Mouse (Mus musculus): ENCODE measurements around the gene Clasp2. TPM values are rescaled to one million over a fixed set of nuclear protein-coding genes. Genes with fewer than 3 reads are reported as not detected.
"Not testable (repeated sequence)": the region's sequence is repeated elsewhere in the genome, so short reads cannot be mapped to it uniquely, and the experiment has no call there.

Gene Clasp2
- total RNA-seq (2021), result 100 to 1,000 TPM; 147 to 243 TPM
- long read RNA-seq, experiment 1, partial matches to known transcripts, result 7 of 16 reads
- long read RNA-seq, experiment 1, other reads (novel, unspliced or antisense), result 7 of 16 reads
- long read RNA-seq, experiment 2, partial matches to known transcripts, result 15 of 20 reads
- long read RNA-seq, experiment 2, other reads (novel, unspliced or antisense), result 5 of 20 reads

DNA sequence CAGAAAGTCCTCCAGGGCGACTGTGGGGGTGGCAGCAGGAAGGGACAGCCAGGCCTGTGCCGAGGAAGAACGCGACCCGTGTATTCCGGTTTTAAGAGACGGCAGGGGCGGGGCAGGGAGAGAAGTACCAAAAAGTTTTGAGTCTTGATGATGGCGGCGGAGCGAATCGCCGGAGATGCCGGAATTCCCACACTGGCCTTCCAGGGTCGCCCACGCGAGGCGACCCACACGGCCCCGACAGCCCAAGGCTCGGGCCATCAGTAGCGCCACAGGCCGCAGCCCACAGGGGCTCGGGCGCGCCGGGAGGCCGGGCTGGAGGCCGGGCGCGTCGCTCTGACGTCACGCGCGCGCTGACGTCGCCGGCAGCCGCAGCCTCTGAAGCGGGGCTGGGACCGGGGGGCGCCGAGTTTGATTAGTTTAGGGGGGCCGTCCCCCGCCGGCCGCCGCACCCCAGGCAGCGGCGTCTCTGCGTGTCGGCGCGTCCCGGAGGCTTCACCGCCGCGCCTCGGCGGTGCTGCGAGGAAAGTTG lies at the start of gene Clasp2:
Gene Clasp2 (plus strand): TSS at position 366 of the 529 bp plus-strand sequence.
- peak; percentile 76 to 79 for DNase-seq (ENCODE audit: low spot score in 2 of 2)

DNA sequence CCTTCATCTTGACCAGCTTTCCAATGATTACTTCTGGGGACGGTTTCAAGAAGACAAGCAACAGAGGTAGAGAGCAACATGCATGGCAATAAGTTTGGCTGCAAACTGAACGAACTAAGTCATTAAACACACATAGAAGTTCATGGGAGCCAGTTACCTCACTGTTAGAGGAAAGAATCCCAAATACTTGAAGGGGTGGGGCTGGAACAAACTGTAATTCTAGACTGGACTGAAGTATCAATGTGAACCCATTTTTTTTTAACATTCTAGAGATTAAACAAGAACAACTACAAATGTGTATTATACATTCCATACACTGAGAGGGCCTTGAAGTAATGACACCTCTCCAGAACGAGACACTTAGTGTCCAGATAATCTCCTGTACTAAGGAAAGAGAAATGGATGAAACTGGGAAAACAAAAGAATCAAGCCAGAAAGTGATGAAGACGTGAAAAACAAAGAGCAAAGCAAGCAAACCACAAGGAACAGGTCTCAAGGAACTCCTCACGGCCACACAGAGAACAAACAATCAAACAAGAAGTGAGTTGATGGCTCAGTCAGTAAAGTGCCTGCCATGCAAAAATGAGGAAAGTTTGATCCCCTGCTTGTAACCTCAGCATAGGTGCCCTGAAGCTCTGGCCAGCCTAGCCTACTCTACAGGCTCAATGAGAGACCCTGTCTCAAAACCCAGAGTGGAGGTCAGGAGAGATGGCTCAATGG lies 39.7 kb upstream of the Clasp2 start:
- DNase-seq (ENCODE audit: low spot score in 2 of 2), result no peak

DNA sequence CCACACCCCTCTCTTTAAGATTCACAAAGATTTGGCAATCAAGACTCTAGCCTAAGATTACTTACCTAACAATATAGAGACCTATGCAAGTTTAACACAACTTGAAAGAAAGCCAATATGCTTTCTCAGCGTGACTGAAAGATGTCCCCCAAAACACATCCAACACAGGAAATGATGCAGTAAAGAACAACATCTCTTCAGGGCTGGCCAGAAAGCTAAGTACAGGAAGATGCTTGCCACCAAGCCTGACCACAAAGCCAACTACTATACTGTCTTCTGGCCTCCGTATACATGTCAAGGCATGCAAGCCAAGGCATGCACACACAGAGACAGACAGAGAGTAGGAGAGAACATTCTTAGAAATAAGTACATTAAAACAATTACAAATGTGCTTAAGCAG lies 35.2 kb upstream of the Clasp2 start:
- no peak for DNase-seq (ENCODE audit: low spot score in 2 of 2)

DNA sequence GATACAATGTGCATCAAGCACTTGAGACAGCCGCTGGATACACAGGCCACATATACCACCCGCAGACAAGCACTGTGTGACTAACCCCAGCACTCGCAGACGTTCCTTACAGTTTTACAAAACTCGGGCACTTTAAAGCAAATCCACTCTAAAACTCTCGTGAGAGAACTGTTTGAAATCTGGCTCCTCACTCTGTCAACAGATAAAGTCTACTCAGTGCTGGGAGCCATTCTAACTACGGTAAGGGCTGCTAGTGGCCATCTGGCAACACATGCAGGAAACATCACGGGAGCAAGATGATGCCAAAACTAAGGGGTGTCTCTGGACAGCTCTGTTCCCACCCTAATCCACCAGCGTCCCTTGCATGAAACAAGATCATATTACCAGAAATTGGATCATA lies 34.4 kb upstream of the Clasp2 start:
- no peak for DNase-seq (ENCODE audit: low spot score in 2 of 2)

DNA sequence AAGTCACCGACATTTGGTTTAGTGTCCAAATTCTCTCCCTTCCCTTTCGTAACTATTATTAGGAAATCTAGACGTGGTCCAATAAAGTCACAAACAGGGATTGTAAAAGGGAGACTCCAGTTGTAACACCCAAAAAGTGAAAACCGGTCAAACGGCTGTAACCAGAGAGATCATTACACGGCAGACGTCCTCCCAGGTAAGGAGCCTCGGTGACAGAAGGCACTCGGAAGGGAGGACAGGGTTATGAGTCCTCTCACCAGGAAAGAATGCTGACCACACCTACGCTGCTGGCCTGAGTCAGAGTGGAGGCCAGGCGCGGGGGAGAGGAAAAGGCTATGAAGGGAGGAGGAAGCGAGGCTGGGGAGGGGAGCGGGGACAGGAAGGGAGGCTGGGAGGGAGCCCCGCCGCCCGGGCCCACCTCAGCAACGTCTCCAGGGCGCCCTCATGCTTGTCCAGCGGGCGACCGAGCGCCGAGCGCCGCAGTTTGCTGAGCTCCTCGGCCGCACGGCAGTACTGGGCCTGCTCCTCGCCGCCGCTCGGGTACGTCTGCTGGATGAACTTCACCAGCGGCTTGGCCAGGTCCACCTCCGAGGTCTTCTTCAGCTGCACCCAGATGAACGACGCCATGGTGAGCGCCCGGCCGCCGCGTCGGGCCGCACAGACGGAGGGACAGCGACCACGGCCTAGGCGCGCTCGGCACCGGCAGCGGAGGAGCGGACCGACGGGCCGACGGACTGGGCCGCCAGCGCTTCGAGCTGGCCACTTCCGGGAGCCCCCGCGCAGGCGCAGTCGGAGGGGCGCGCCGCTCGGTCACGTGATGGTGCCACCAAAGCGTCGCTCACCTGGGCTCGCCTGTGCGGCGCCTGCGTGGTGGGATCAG lies 33.6 kb upstream of the Clasp2 start, which contains the start of gene Pdcd6ip:
Gene Pdcd6ip (minus strand): TSS at position 779 of the 880 bp plus-strand sequence.
- peak; percentile 94 to 96 for DNase-seq (ENCODE audit: low spot score in 2 of 2)

DNA sequence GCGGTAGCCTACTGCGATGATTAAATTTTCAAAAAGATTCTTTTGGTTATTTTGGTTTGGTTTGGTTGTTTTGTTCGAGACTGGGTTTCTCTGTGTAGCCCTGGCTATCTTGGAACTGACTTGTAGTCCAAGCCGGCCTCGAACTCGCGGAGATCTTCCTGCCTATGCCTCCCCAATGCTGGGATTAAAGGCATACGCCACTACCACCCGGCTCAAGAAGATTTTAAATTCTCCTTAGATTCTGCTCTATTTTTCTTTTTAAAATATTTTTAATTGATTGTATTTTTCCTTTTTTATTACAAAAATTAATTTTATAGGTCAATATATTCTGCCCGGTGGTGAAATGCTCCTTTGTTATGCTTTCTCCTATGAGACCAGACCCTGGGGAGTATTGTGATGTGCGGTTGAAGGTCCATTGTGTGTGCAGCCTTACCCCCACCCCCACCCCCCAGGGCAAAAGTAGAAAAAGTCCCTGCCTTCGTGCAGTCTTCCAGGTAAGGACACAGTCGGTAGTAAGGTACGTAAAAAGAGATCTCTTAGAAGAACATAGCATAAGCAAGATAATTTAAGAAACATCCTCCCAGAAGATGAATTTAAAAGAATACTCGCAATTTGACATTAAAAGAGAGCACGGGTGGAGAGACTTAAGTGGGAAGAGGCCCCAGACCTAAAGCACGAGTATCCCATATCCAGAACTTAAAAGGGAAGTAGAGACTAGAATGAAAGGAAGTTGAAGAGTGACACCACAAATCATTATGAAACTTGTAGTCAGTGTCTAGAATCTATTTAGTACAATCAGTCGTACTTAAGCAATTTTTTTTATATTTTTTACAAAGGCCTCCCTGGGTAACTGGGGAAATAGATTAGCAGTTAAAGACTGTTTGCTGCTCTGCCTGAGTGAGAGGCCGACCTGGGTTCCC lies 32.7 kb upstream of the Clasp2 start:
- DNase-seq (ENCODE audit: low spot score in 2 of 2), result no peak

DNA sequence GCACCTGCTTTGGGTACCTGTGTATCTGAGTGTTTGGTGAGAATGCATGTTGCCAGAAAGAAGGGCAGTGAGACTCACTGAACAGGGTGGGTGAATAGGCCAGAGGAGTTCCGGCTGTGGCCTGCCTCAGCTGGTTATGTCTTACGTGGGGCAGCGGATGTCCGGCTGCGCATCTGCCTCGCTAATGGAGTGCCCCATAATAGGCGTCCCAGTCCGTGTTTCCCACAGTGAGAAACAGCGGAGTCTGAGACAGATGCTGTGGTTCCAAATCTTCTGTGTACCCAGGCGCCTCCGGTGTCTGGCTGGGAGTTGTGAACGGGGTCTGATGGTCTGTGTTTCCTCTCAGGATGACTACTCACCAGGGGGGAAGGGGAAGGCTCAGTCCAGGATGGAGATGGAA lies 30.4 kb upstream of the Clasp2 start:
- no peak for DNase-seq (ENCODE audit: low spot score in 2 of 2)

DNA sequence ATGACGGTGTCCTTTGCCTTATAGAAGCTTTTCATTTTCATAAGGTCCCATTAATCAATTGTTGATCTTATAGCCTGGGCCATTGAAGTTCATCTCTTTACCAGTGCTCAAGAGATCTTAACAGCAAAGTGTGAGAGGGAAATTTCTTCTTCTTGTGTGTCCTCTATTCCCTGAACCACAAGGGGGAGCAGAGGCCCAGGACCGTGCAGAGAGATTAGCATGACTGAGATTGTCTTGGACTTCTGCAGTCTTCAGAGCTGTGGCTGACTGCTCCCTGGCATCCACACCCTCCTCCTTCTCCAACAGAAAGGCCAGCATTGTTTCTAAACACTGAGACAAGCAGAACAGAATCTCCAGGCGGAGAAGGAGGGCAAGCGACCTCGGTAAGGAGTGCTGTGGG lies 22.2 kb upstream of the Clasp2 start:
- no peak for DNase-seq (ENCODE audit: low spot score in 2 of 2)

DNA sequence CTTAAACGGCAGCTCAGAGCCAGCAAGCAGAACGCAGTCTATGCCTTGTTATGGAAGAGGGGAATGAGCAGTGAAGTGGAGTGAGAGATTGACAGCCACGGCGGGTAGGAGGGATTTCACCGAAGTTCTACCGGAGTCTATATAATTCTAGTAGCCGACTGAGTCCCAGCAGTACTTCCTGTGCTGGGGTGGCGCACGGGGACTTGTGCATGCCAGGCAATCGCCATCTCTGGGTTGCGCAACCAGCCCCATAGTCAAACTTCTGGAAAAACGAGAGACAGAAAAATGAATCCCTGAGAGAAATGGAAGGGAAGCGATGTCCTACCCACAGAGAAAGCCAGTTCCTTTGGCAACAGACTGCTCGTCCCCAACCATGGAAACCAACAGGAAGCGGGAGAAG lies 16.6 kb upstream of the Clasp2 start:
- no peak for DNase-seq (ENCODE audit: low spot score in 2 of 2)

DNA sequence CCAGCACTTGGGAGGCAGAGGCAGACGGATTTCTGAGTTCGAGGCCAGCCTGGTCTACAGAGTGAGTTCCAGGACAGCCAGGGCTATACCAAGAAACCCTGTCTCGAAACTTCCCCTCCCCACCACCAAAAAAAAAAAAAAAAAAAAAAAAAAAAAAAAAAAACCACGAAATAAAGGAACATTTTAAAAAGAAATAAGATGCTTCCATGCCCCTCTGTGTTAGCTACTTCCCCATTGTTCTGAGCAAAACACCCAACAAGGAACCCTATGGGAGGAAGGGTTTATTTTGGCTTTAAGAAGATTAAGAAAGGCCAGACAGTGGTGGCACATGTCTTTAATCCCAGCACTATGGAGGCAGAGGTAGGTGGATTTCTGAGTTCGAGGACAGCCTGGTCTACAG lies 15.7 kb upstream of the Clasp2 start:
- DNase-seq (ENCODE audit: low spot score in 2 of 2), result not testable (repeated sequence)

DNA sequence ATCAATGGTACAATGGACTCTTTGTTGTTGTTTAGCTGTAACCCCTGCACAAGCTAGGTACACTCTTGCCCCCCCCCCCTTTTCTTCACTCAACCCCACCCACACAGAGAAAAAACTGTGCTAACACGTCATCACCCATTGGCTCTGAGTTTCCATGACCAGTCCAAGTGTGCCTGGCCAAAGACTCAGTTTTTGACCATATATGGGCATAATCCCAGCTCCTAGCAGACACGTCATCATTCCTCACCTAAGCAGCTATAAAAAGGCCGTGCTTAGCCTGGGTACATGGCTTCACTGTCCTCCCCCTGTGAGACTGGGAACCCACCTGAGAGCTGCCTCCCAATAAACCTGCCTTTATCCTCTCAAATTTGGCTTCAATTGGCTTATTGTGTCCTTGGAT lies 15.1 kb upstream of the Clasp2 start:
- no peak for DNase-seq (ENCODE audit: low spot score in 2 of 2)

DNA sequence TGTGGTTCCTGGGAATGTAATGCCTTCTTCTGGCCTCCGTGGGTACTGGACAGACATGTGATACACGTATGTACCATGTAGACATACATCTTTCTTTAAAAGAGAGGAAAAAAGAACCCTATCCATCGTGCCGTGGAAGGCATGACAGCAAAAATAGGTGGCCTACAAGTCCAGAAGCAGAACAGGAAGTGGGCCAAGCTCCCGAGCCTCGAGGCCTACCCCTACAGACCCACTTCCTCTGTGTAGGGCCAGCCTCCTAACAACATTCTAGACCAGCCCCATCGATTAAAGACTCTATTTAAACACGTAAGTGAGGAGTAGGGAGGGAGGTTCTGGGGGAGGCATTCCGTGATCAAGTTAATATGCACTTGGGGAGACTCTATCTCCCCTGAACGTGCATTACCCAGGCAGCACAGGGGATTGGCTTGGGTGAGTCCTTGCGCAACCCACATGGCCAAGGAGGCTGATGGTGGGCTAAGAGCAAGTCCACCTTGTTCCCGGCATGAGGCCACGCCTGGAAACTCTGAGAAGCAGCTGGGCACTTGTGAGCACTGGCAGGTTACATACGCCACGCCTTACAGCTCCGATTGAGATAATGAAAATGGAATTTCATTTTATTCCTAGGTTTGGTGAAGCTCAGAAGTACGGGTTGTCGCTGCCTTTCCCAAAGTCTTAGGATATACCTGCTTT lies 14.1 kb upstream of the Clasp2 start:
- no peak for DNase-seq (ENCODE audit: low spot score in 2 of 2)

DNA sequence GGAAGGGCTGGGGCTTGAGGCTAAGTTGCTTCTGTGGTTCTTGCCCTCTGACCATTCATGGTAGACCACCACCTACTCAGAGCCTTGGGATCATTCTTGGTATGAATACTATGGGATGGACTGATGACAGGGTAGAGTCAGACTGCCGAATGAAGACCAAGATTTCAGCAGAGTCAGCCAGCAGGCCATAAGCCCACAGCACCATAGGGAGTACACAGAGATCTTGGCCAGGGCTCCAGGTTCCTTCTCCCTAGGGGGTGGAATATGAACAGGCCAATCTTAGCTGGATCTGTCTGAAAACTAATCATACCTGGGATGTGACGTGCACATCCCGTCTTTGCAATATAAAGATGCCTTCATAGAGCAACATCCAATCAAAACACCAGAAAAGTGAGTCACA lies 9.7 kb upstream of the Clasp2 start:
- DNase-seq (ENCODE audit: low spot score in 2 of 2), result no peak

DNA sequence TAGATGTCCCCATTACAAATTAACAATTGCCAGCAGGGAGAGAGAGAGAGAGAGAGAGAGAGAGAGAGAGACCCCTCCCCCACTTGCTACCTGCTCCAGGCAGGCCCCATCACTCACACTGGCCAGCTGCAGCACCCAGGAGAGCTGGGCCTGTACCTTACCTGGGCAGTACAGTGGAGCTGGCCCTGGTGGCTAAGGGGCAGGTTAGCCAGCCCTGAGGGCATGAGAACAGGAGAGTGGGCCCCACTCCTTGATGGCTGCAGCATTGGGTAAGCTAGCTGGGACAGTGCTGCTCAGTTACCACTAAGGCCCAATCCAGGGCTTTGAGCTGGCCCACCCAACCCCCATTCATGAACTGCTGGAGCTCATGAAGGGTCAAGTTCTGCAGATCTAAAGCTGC lies 5.4 kb upstream of the Clasp2 start:
- no peak for DNase-seq (ENCODE audit: low spot score in 2 of 2)

DNA sequence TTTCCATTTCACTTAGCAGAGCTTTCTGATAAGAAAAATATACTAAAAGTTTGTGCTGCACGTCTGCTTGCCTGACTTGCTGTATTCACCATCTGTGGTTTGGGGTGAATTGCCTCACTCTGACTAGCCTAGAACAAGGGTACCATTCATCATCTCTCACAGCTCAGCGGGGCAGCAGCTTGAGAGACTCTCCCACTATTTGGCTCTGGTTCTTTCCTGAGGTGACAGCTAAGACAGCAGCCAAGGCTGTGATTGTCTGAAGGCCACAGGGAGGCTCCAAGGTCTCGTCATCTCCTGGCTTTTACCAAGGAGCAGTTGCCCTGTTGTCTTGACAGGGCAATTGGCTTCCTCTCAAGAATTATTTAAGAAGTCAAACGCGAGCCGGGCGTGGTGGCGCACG lies 3.3 kb upstream of the Clasp2 start:
- peak in 1 of 2 experiments; percentile 17 for DNase-seq (ENCODE audit: low spot score in 2 of 2)

DNA sequence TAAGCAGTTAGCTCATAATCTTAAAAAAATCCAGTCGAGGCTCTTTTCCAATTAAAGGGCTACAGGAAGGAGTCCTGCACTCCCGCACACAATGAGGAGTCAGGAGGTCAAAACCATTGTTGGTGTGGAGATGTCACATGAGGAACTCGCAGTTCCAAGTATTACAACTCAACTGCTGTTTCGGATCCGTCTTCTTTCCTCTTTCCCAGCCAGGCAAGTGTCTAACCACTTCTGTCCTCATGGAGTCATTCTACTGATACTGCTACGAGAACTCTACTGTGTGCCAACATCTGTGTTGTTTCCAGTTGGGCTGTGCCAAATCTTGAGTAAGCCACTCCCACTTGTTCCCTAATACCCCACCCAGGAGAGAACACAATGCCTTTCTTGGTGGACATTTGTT lies 2.3 kb upstream of the Clasp2 start:
- DNase-seq (ENCODE audit: low spot score in 2 of 2), result no peak

DNA sequence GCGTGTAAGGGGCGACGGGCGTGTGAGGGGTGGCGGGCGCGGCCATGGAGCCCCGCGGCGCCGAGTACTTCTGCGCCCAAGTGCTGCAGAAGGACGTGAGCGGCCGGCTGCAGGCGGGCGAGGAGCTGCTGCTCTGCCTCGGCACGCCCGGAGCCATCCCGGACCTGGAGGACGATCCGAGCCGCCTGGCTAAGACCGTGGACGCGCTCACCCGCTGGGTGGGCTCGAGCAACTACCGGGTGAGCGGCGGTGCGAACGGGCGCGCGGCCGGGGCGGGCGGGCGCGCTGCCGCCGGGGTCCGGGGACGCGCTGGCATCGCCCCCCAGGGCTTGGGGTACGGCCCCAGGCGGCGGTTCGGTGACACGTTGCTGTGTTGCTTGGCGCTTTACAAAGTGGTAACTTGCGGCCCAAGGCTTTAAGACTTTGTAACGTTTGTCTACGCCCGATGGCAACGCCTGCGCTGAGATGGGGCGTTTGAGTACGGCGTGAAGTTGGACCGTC lies 414 bp downstream of the Clasp2 start:
- peak; percentile 55 to 63 for DNase-seq (ENCODE audit: low spot score in 2 of 2)

DNA sequence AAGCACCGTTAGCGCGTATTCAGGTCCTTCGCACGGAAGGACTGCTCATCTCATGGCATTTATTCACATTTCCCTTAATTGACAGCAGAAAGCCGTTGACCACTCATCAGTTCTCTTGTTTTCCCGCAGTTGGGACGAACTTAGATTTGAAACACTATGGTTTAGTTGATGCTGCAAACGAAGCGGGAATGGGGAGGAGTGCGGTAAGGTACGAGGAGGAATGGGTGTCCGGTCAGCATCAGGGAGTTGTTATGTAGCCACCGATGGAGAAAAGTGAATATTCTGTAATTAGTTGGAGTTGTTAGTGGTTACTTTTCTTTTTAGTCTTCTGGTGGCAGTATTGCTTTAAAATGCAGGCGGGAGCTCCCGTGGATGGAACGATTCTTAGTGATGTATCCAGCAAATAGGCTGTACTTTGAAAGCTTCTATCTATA lies 1.1 kb downstream of the Clasp2 start:
- no peak for DNase-seq (ENCODE audit: low spot score in 2 of 2)

DNA sequence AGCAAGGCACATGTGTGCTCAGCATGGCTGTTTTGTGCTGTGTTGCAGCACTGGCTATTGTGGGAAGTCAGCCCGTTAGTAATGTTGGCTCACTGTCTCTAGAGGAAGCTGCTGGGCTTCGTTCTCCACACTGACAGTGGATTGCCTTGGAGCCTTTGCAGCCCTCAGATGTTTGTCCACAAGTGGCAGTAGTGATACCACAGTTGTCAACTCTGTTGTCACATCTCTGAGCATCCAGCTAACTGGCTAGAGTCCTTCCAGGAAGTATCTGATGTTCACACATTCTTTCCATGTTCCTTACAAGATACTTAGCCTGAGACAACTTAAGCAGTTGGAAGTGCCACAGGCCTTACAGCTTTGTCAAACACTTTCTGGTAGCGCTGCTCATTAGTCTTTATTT lies 2.0 kb downstream of the Clasp2 start:
- no peak for DNase-seq (ENCODE audit: low spot score in 2 of 2)

DNA sequence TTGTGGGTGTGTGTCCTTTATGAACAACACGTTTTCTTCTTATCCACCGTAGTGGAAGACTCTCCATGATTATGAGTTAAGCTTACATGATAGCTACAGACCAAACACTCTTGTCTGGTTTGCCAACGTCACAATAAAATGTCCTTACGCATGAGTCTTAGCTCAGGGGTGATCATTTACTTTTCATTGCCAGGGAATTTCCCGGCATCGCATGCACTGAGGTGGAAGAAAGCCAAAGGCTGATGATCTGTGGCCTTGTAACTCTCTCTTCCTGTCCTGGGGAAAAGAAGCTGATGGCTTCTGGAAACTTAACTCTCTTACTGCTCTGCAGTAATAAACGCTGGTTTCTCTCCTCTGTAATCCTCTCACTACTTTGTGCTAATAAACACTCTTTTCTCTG lies 8.1 kb downstream of the Clasp2 start:
- DNase-seq (ENCODE audit: low spot score in 2 of 2), result peak in 1 of 2 experiments; percentile 34

All from adrenal gland, adult 18-20 months (tissue).